Mouse (Mus musculus): ENCODE results near the gene Ctc1. TPM values are rescaled to one million over a fixed set of nuclear protein-coding genes. Genes with fewer than 3 reads are reported as not detected.
A peak's percentile ranks its signal among the peaks of the same experiment; 100 is the strongest.
"Not testable (repeated sequence)": the region's sequence is repeated elsewhere in the genome, so short reads cannot be mapped to it uniquely, and the experiment has no call there.

Gene Ctc1
- polyA plus RNA-seq, 2 experiments: 15.2 to 21.9 TPM

DNA sequence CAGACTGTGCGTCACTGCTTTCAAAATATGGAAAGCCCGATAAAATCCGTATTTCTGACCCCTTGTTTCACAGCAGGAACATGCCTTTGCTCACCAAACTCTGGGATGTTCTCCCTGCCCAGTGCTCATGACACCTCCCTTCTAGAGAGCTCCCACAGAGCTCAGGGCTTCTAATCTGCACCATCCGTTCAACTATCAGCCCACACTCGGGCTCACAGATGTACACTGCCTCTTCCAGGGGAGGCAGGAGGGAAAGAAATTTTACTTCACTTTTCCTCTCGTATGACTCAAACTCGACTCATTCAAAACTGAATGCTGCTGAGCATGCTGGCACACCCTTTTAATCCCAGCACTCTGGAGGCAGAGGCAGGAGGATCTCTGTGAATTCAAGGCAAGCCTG lies 10.5 kb upstream of the Ctc1 start:
- DNase-seq (ENCODE audit: low read depth in 3 of 3, low spot score in 3 of 3) (peak in 1 of 3 experiments; percentile 46), ATAC-seq (ENCODE audit: insufficient read depth) (peak; percentile 71)
- 46% methylated on average over 7 of the region's 7 CpGs for WGBS (ENCODE audit: insufficient replicate concordance)
- Histone ChIP-seq H3K4me2 (ENCODE audit: low read depth) (peak overlapping the region; percentile 16), H3K4me3 (ENCODE audit: insufficient read depth in 1 of 2, low read depth in 2 of 2, low read length in 2 of 2) (0 out of 4 replicates have a peak overlapping the region, but pooled peaks of 1 of the 2 experiments have one; percentile 8), H3K36me3 (replicated peaks; ENCODE audit: control insufficient read depth, insufficient read depth, low read depth) (peaks cover 28% of the 10 kb centered on the region), H3K9me3 (ENCODE audit: control insufficient read depth, low read length) (no peaks in the 10 kb centered on the region), H3K4me1 (replicated peaks; ENCODE audit: control insufficient read depth in 2 of 2, insufficient read depth in 2 of 2, low read length in 1 of 2) (peaks cover 18 to 27% of the 10 kb centered on the region in 2 experiments), H3K27ac (peak overlapping the region; percentile 37), H3K9ac (replicated peaks) (0 out of 2 replicates have a peak overlapping the region, but pooled peaks have one; percentile 25), H3K27me3 (ENCODE audit: control insufficient read depth, insufficient read depth, low read length) (no peaks in the 10 kb centered on the region)
- TF ChIP-seq EP300 (IDR thresholded peaks at IDR 0.05; ENCODE audit: low read depth) (0 out of 2 replicates have a peak, but pooled peaks have one; percentile 18), CTCF (IDR thresholded peaks at IDR 0.05; ENCODE audit: low read depth) (no peak)

GRCm38 (mm10) chr11:69006575-69006974 lies 9.1 kb upstream of the Ctc1 start:
- peak overlapping the region; percentile 86 for H3K4me2 ChIP-seq (ENCODE audit: low read depth)

DNA sequence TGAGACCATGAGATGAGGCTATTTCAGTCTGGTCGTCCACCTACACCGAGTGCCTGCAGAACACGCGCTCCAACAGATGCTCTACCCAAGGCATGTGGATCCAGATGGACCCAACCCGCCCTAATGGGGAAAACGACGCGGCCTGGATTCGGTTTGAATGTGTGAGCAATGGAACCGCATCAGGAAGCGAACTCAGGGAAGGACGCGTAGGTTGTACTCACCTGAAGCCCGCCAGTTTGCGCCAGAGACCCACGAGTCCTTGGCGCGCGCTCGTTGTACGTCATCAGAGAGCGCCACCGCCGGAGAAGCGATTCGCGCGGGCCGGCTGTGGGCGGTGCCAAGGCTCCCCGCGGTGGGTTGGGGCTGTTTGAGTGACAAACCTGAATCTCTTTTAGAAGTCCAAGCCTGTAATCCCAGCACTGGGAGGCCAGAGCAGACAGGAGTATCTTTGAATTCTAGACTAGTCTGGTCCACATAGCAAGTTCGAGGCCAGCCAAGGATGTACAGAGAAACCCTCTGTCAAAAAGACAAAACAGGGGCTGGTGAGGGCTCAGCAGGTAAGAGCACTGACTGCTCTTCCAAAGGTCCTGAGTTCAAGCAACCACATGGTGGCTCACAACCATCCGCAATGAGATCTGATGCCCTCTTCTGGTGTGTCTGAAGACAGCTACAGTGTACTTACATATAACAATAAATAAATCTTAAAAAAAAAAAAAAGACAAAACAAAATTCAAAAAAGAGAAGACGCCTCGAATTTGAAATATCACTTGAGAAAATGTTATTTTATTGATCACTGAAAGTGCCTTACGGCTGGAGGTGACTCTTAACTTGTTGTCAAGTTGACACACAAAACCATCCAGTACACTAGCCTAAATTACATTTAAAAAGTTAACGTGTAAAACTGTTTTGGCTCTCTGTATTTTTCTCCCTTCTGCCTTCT lies 7.3 kb upstream of the Ctc1 start, which contains the start of gene Pfas:
Gene Pfas (minus strand): TSS at position 279 of the 940 bp plus-strand sequence.
- no peaks in the 10 kb centered on the region for H3K9me3 ChIP-seq (ENCODE audit: control insufficient read depth, low read length)
- ATAC-seq (ENCODE audit: insufficient read depth) (peak; percentile 71), DNase-seq (ENCODE audit: low read depth in 3 of 3, low spot score in 3 of 3) (peak; percentile 87 to 88 (median 88))
- WGBS (ENCODE audit: insufficient replicate concordance): 8% methylated on average over 38 of the region's 38 CpGs
- H3K27me3 ChIP-seq (ENCODE audit: control insufficient read depth, insufficient read depth, low read length): no peaks in the 10 kb centered on the region
- H3K9ac ChIP-seq (replicated peaks): peak within 1 kb of the TSS; percentile 82
- 0 out of 2 replicates have a peak, but pooled peaks have one; percentile 16 for TF ChIP-seq CTCF (IDR thresholded peaks at IDR 0.05; ENCODE audit: low read depth)
- TF ChIP-seq EP300 (IDR thresholded peaks at IDR 0.05; ENCODE audit: low read depth): no peak
- H3K4me3 ChIP-seq (ENCODE audit: insufficient read depth in 1 of 2, low read depth in 2 of 2, low read length in 2 of 2): peak within 1 kb of the TSS; percentile 73 to 98
- H3K4me2 ChIP-seq (ENCODE audit: low read depth): peak within 1 kb of the TSS; percentile 86
- H3K27ac ChIP-seq: peak within 1 kb of the TSS; percentile 90
- H3K4me1 ChIP-seq (replicated peaks; ENCODE audit: control insufficient read depth in 2 of 2, insufficient read depth in 2 of 2, low read length in 1 of 2): peaks cover 21 to 37% of the 10 kb centered on the region in 2 experiments
- H3K36me3 ChIP-seq (replicated peaks; ENCODE audit: control insufficient read depth, insufficient read depth, low read depth): peaks cover 1% of the 10 kb centered on the region

More at GRCm38 (mm10) chr11:69006575-69006974, 9.1 kb upstream of the Ctc1 start:
- not testable (repeated sequence) for H3K27me3 ChIP-seq (ENCODE audit: control insufficient read depth, insufficient read depth, low read length); H3K9me3 ChIP-seq (ENCODE audit: control insufficient read depth, low read length); H3K27ac ChIP-seq; DNase-seq (ENCODE audit: low read depth in 3 of 3, low spot score in 3 of 3); H3K9ac ChIP-seq (replicated peaks); ATAC-seq (ENCODE audit: insufficient read depth)
- Histone ChIP-seq H3K4me3 (ENCODE audit: insufficient read depth in 1 of 2, low read depth in 2 of 2, low read length in 2 of 2) (peak overlapping the region; percentile 73 to 98; a peak in 2 of 4 replicates), H3K36me3 (replicated peaks; ENCODE audit: control insufficient read depth, insufficient read depth, low read depth) (peaks cover 14% of the 10 kb centered on the region), H3K4me1 (replicated peaks; ENCODE audit: control insufficient read depth in 2 of 2, insufficient read depth in 2 of 2, low read length in 1 of 2) (peaks cover 18 to 35% of the 10 kb centered on the region in 2 experiments)

DNA sequence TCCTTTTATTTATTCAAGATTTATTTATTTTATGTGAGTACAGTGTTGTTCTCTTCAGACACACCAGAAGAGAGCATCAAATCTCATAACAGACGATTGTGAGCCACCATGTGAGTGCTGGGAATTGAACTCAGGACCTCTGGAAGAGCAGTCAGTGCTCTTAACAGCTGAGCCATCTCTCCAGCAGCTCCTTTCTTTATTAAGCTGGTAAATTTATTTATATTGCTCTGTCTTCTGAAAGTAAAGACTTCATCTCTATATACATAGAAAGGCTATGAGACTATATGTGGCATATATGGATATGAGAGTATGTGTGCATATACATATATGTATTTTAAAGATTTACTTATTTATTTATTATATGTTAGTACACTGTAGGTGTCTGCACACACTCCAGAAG lies 6.2 kb upstream of the Ctc1 start:
- Histone ChIP-seq H3K4me2 (ENCODE audit: low read depth) (no peak overlapping the region; the same call in 1 of the 2 replicates), H3K4me3 (ENCODE audit: insufficient read depth in 1 of 2, low read depth in 2 of 2, low read length in 2 of 2) (no peak overlapping the region), H3K4me1 (replicated peaks; ENCODE audit: control insufficient read depth in 2 of 2, insufficient read depth in 2 of 2, low read length in 1 of 2) (peaks cover 20 to 37% of the 10 kb centered on the region in 2 experiments), H3K27ac (no peak overlapping the region), H3K9ac (replicated peaks) (no peak overlapping the region), H3K9me3 (ENCODE audit: control insufficient read depth, low read length) (no peaks in the 10 kb centered on the region), H3K36me3 (replicated peaks; ENCODE audit: control insufficient read depth, insufficient read depth, low read depth) (no peaks in the 10 kb centered on the region; the same call in 1 of the 2 replicates), H3K27me3 (ENCODE audit: control insufficient read depth, insufficient read depth, low read length) (no peaks in the 10 kb centered on the region)
- ATAC-seq (ENCODE audit: insufficient read depth) (no peak), DNase-seq (ENCODE audit: low read depth in 3 of 3, low spot score in 3 of 3) (no peak)
- WGBS (ENCODE audit: insufficient replicate concordance): 63% methylated on average over 1 of the region's 1 CpGs
- TF ChIP-seq EP300 (IDR thresholded peaks at IDR 0.05; ENCODE audit: low read depth): no peak
- no peak for TF ChIP-seq CTCF (IDR thresholded peaks at IDR 0.05; ENCODE audit: low read depth)
